ENCODE assay signal across 12 mouse cellular contexts in genomic region chr12:73630596-73630995, GRCm38 (mm10).
"Had no signal": no experiment of that assay in that cellular context is flagged by ENCODE, and none has a peak within 500 bp of the region (broad histone marks: within the 10 kb centered on the region; RNA-seq: fewer than 3 reads in every experiment).

No protein-coding gene starts in this region.

- H3K4me2 ChIP-seq: liver, embryonic 11.5 days; liver, embryonic 15.5 days; lung, embryonic 14.5 days; midbrain, embryonic 13.5 days had no signal

- H3K27ac ChIP-seq: left cerebral cortex, adult 2 months; limb, embryonic 10.5 days; liver, embryonic 15.5 days; midbrain, embryonic 13.5 days had no signal

- H3K9ac ChIP-seq: liver, embryonic 15.5 days; lung, embryonic 14.5 days; midbrain, embryonic 13.5 days had no signal

- H3K27me3 ChIP-seq: liver, embryonic 15.5 days; midbrain, embryonic 13.5 days had no signal

- H3K4me3 ChIP-seq: left cerebral cortex, adult 2 months; limb, embryonic 10.5 days; liver, embryonic 15.5 days; midbrain, embryonic 13.5 days; myocyte had no signal

- H3K4me1 ChIP-seq: liver, embryonic 15.5 days; midbrain, embryonic 13.5 days had no signal

- H3K36me3 ChIP-seq: limb, embryonic 10.5 days; liver, embryonic 15.5 days; midbrain, embryonic 13.5 days had no signal

- H3K9me3 ChIP-seq: limb, embryonic 10.5 days; liver, embryonic 15.5 days; midbrain, embryonic 13.5 days had no signal

- DNase-seq: kidney, postnatal 10 days; kidney, postnatal 4 days; lung, embryonic 14.5 days; lung, postnatal 10 days; thymus, postnatal 36 days had no signal

- ATAC-seq: intestine, postnatal 0 days; midbrain, embryonic 13.5 days had no signal
